In the genomic region with DNA sequence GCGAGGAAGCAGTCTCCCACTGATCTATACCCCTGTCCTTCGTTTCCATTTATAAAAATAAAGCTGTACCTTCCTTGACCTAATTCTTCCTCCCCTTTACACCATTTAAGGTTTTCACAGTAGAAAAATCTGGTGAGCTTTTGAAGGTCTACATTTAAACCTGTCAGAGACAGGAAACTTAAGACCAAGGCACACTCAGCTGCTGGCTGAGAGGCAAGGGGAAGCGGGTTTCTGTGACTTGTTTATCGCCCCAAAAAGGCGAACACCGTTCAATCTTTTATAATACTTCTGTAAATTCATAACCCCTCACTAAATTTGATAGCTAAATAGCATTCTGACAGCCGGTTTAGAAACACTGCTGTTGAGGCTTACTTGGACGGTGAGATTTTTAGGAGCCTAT, we compare ENCODE assay signal across 21 mouse cellular contexts.
DNase-seq lines count a peak whose midpoint lies in the region; ATAC-seq lines count a peak whose summit lies in the region.
"Had no signal": no experiment of that assay in that cellular context is flagged by ENCODE, and none has a peak within 500 bp of the region (broad histone marks: within the 10 kb centered on the region; RNA-seq: fewer than 3 reads in every experiment).

No protein-coding gene starts in this region.

- no peaks in the 10 kb centered on the region for H3K36me3 ChIP-seq in midbrain, embryonic 15.5 days (replicated peaks)
- H3K36me3 ChIP-seq in midbrain, embryonic 11.5 days (ENCODE audit: control insufficient read depth, insufficient read depth, low read length) = no peaks in the 10 kb centered on the region
- H3K36me3 ChIP-seq in neural tube, embryonic 15.5 days = no peaks in the 10 kb centered on the region
- H3K36me3 ChIP-seq in forebrain, embryonic 16.5 days (ENCODE audit: control insufficient read depth, insufficient read depth) = no peaks in the 10 kb centered on the region
- H3K36me3 ChIP-seq: G1E had no signal

- no peak for ATAC-seq in midbrain, embryonic 15.5 days (replicated peaks)
- ATAC-seq in midbrain, embryonic 11.5 days (ENCODE audit: low FRiP score) = no peak
- no peak for ATAC-seq in neural tube, embryonic 15.5 days (ENCODE audit: low FRiP score)
- peak; percentile 64 to 78 for ATAC-seq in hematopoietic stem cell, adult 5-6 weeks (replicated peaks in 1 of 2; ENCODE audit: insufficient read depth in 1 of 2, low FRiP score in 2 of 2, low TSS enrichment in 1 of 2, low read depth in 1 of 2, poor library complexity in 2 of 2, severe bottlenecking in 2 of 2)
- no peak for ATAC-seq in forebrain, embryonic 16.5 days
- ATAC-seq: activated CD4-positive, CD25-positive, alpha-beta regulatory T cell, adult 4 months; CD4-positive, CD25-positive, alpha-beta regulatory T cell, adult 4 months; Patski had no signal

- H3K4me1 ChIP-seq in midbrain, embryonic 15.5 days = peaks cover 3% of the 10 kb centered on the region; the same call in 1 of the 2 replicates
- no peaks in the 10 kb centered on the region for H3K4me1 ChIP-seq in midbrain, embryonic 11.5 days (ENCODE audit: control insufficient read depth, insufficient read depth, low read length)
- peaks cover 6% of the 10 kb centered on the region for H3K4me1 ChIP-seq in neural tube, embryonic 15.5 days
- H3K4me1 ChIP-seq in forebrain, embryonic 16.5 days (replicated peaks; ENCODE audit: control insufficient read depth, insufficient read depth, low read length) = no peaks in the 10 kb centered on the region

- peak overlapping the region; percentile 20; the same call in 1 of the 2 replicates for H3K27ac ChIP-seq in midbrain, embryonic 15.5 days
- no peak overlapping the region for H3K27ac ChIP-seq in midbrain, embryonic 11.5 days (ENCODE audit: low read depth, low read length)
- H3K27ac ChIP-seq in neural tube, embryonic 15.5 days (replicated peaks) = 0 out of 2 replicates have a peak overlapping the region, but pooled peaks have one; percentile 18
- H3K27ac ChIP-seq in forebrain, embryonic 16.5 days (ENCODE audit: low read length) = no peak overlapping the region

- H3K9ac ChIP-seq in midbrain, embryonic 15.5 days = no peak overlapping the region
- H3K9ac ChIP-seq in midbrain, embryonic 11.5 days (ENCODE audit: low read length) = no peak overlapping the region
- H3K9ac ChIP-seq in neural tube, embryonic 15.5 days (replicated peaks) = no peak overlapping the region
- H3K9ac ChIP-seq in forebrain, embryonic 16.5 days (replicated peaks; ENCODE audit: low read depth, low read length) = no peak overlapping the region

- DNase-seq in midbrain, embryonic 11.5 days (ENCODE audit: low spot score, missing footprints) = no peak
- no peak for DNase-seq in neural tube, embryonic 10.5 days (ENCODE audit: extremely low spot score, low spot score)
- DNase-seq: adrenal gland, adult 2 months; adrenal gland, adult 8-10 months; adrenal gland, postnatal 10 days; adrenal gland, postnatal 14 days; adrenal gland, postnatal 25 days; adrenal gland, postnatal 36 days; B cell, adult 2 months; cerebellum, adult 11 months; cerebellum, adult 11-12 months; cerebellum, adult 18-20 months had no signal

- peaks cover 4% of the 10 kb centered on the region; the same call in 1 of the 2 replicates for H3K9me3 ChIP-seq in midbrain, embryonic 15.5 days
- H3K9me3 ChIP-seq in midbrain, embryonic 11.5 days (ENCODE audit: control insufficient read depth, low read length) = no peaks in the 10 kb centered on the region
- H3K9me3 ChIP-seq in neural tube, embryonic 15.5 days (replicated peaks) = no peaks in the 10 kb centered on the region
- H3K9me3 ChIP-seq in forebrain, embryonic 16.5 days (ENCODE audit: control insufficient read depth, low read length) = no peaks in the 10 kb centered on the region
- H3K9me3 ChIP-seq: G1E had no signal

- H3K4me3 ChIP-seq in midbrain, embryonic 15.5 days = no peak overlapping the region
- H3K4me3 ChIP-seq in midbrain, embryonic 11.5 days (ENCODE audit: low read depth, low read length) = no peak overlapping the region
- no peak overlapping the region for H3K4me3 ChIP-seq in neural tube, embryonic 15.5 days (replicated peaks)
- no peak overlapping the region for H3K4me3 ChIP-seq in forebrain, embryonic 16.5 days (replicated peaks; ENCODE audit: low read length)

- no peaks in the 10 kb centered on the region for H3K27me3 ChIP-seq in midbrain, embryonic 15.5 days (replicated peaks)
- H3K27me3 ChIP-seq in midbrain, embryonic 11.5 days (ENCODE audit: control insufficient read depth, insufficient read depth, low read length) = no peaks in the 10 kb centered on the region
- H3K27me3 ChIP-seq in neural tube, embryonic 15.5 days (replicated peaks) = no peaks in the 10 kb centered on the region
- no peaks in the 10 kb centered on the region for H3K27me3 ChIP-seq in forebrain, embryonic 16.5 days (replicated peaks; ENCODE audit: control insufficient read depth, insufficient read depth, low read length)
- H3K27me3 ChIP-seq: CH12.LX had no signal

- 90% methylated on average over 8 of the region's 8 CpGs for WGBS in midbrain, embryonic 15.5 days
- 95% methylated on average over 8 of the region's 8 CpGs for WGBS in midbrain, embryonic 11.5 days
- 83% methylated on average over 8 of the region's 8 CpGs for WGBS in neural tube, embryonic 15.5 days
- WGBS in forebrain, embryonic 16.5 days = 91% methylated on average over 8 of the region's 8 CpGs

- no peak overlapping the region for H3K4me2 ChIP-seq in midbrain, embryonic 15.5 days
- H3K4me2 ChIP-seq in midbrain, embryonic 11.5 days = no peak overlapping the region
- no peak overlapping the region for H3K4me2 ChIP-seq in neural tube, embryonic 15.5 days
- no peak overlapping the region for H3K4me2 ChIP-seq in forebrain, embryonic 16.5 days (ENCODE audit: low read length)

Comparison
In these comparisons a context has a peak if more than half of its experiments do, and no peak if none do; other contexts are left out.
1. H3K27ac ChIP-seq: peak in midbrain, embryonic 15.5 days (single experiment) and neural tube, embryonic 15.5 days (single experiment); none in midbrain, embryonic 11.5 days (single experiment) and forebrain, embryonic 16.5 days (single experiment).
2. ATAC-seq: peak in hematopoietic stem cell, adult 5-6 weeks (2 of 2); none in midbrain, embryonic 15.5 days (single experiment), midbrain, embryonic 11.5 days (single experiment), neural tube, embryonic 15.5 days (single experiment) and forebrain, embryonic 16.5 days (single experiment).